Mouse (Mus musculus) yolk sac, embryonic 10.5 days (tissue): ENCODE results near the gene Tceanc.

Source experiments
- DNase-seq: peaks from one replicate; pipeline ENCODE4 v3.0.0-alpha.2; 2017; ENCODE audit warnings: low spot score

Gene Tceanc

DNA sequence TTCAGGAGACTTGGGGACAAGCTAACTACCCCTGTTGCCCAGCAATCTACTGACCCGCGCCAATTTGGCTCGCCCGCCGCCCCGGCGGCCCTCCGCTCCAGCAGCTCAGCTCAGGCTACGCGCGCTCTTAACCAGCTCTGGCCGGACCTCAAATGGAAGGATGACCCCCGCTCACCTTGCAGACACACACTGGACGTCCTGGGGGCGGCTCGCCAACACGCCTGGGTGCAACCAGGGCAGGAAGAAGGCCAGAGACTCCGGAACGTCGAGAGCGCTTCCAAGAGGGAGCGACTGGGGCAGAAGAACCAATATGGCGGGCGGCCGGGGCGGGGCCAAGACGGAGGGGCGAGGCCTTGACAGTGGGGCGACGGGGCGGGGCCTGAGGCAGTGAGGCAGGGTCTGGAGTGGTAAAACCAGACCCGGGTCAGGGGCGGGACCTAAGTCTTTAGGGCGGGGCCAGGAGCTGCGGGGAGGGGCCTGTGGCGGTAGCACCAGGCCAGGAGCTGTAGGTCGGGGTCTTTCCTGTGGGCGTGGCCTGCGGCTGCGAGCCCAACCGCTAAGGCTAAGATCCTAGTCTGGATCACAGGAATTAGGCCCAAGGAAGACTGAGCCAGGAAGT lies 38.9 kb downstream of the Tceanc start, which contains the start of gene Rab9:
TSS of gene Rab9 (minus strand) at position 503 of the 619 bp plus-strand sequence.
- DNase-seq = peak; percentile 96

DNA sequence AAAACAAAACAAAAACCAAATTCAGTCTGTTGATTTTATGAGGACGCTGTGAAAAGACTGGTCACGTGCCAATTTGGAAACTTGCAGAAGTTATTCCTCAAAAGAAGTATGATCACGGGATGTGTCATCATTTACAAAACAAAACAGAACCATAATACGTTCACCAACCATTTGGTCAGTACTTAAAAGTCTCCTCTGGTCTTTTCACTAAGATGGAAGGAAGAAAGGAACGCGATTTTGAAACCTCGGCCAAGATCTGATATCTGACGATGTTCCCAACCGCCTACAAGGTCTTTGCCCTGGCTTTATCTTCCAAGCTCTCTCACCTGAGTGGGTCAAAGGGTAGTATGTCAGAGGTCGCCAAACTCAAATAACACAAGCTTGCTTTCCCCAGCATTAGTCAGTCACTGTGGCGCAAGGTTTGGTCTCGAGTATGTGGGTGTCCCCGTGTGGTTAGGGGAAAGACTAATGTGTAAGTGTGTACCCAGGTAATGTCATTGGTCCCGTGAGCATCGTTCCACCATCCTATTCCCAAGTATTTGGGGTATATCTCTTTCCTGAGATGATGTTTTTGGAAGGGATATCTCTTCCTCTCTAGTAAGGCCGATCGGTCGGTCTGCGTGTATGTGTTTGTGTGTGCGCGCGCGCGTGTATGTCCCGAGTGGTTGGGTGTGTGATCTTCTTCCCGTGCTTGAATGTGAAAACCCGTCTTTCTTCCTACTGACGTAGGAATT lies 39.6 kb downstream of the Tceanc start:
- peak; percentile 71 for DNase-seq

- DNase-seq = no peak
Measured at GRCm38 (mm10) chrX:166477393-166477792, 41.0 kb downstream of the Tceanc start.

GRCm38 (mm10) chrX:166472612-166473011 lies 45.8 kb downstream of the Tceanc start:
- DNase-seq = peak; percentile 13

GRCm38 (mm10) chrX:166468321-166468720 lies 50.0 kb downstream of the Tceanc start:
- no peak for DNase-seq

DNA sequence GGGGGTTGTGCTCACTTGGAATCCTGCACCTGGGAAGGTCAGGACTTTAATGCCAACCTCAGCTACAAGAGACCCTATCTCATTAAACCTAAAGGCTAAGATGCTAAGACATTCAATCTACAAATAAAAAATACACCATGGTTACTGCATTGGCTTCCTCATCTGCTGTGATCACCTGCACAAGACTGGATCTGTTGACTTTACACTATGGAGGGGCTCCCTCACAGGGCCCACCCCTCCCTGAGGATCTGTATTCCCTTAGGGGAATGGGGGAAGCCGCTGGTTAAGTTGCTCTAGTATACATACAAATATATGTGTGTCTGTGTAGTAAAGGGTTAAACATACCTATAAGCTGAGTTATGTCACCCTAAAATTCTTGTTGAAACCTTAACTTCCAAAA lies 62.8 kb downstream of the Tceanc start:
- DNase-seq = no peak

DNA sequence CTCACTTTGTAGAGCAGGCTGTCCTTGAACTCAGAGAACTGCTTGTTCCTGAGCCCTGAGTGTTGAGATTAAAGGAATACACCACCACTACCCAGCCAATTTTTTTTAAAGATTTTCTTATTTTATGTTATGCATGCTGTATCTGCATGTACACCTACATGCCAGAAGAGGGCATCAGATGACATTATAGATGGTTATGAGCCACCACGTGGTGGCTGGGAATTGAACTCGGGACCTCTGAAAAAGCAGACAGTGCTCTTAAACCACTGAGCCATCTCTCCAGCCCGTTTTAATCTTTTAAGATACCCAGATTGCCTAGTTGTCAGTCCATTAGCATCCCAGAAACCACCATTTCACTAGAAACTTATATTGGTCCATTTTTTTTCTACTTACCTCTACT lies 64.0 kb downstream of the Tceanc start:
- DNase-seq = no peak

- no peak for DNase-seq
Measured at GRCm38 (mm10) chrX:166453532-166453931, 64.8 kb downstream of the Tceanc start.
